Mouse (Mus musculus) spleen, adult 2 months (tissue): ENCODE measurements around the gene Ank2. TPM values are rescaled to one million over a fixed set of nuclear protein-coding genes. Genes with fewer than 3 reads are reported as not detected.

Experiments
- DNase-seq, 2 experiments: peaks; one replicate each; pipeline versions ENCODE4 v3.0.0 to v3.0.0-alpha.2; 2012 to 2021; ENCODE audit warnings: low spot score in 2 of 2, low read depth in 1 of 2
- H3K27ac ChIP-seq: fragments of 200-500 bp; 2 replicates; pipeline ENCODE4 v1.5.1; 2012; ENCODE audit warnings: low read length, inconsistent platforms; ENCODE audit not compliant: insufficient read depth
- H3K27me3 ChIP-seq: fragments of 200-500 bp; 2 replicates; pipeline ENCODE4 v1.6.1; 2012; ENCODE audit warnings: mild to moderate bottlenecking, moderate library complexity, low read length, inconsistent platforms; ENCODE audit not compliant: control insufficient read depth, insufficient read depth
- H3K36me3 ChIP-seq: fragments of 200-500 bp; 2 replicates; pipeline ENCODE4 v1.6.1; 2012; ENCODE audit warnings: mild to moderate bottlenecking, low read length, inconsistent platforms; ENCODE audit not compliant: control insufficient read depth, insufficient read depth
- H3K4me1 ChIP-seq: fragments of 200-500 bp; 2 replicates; pipeline ENCODE4 v1.6.1; 2011; ENCODE audit warnings: inconsistent platforms; ENCODE audit not compliant: control insufficient read depth, insufficient read depth, insufficient read length
- H3K4me3 ChIP-seq: fragments of 200-500 bp; 2 replicates; pipeline ENCODE4 v1.5.1; 2011; ENCODE audit warnings: mild to moderate bottlenecking, inconsistent platforms; ENCODE audit not compliant: insufficient read depth, insufficient read length; ENCODE audit errors: extremely low read depth
- CTCF ChIP-seq: fragments of 200-500 bp; IDR thresholded peaks from 2 replicates; pipeline ENCODE4 v1.5.1; 2011; ENCODE audit warnings: mild to moderate bottlenecking, inconsistent platforms; ENCODE audit not compliant: insufficient read depth, insufficient read length, insufficient replicate concordance; ENCODE audit errors: extremely low read depth
- POLR2A ChIP-seq: fragments of 200-500 bp; IDR thresholded peaks from 2 replicates; pipeline ENCODE4 v1.6.1; 2011; ENCODE audit warnings: low read depth, low read length, inconsistent platforms
- WGBS: fragments of 180-500 bp; shearing (Covaris S2); methylation state at CpG from one replicate; pipeline ENCODE4 v1.1.7; 2018; 5-methylcytosine and 5-hydroxymethylcytosine counted together
- polyA plus RNA-seq: library from polyadenylated mRNA; depleted of rRNA; stranded (reverse); fragments of >200 nt; gene quantifications from 2 replicates; pipeline ENCODE4 v1.2.3, GENCODE M21; 2012

Ank2 gene
- polyA plus RNA-seq, 1 experiment, result 2.1 TPM

DNA sequence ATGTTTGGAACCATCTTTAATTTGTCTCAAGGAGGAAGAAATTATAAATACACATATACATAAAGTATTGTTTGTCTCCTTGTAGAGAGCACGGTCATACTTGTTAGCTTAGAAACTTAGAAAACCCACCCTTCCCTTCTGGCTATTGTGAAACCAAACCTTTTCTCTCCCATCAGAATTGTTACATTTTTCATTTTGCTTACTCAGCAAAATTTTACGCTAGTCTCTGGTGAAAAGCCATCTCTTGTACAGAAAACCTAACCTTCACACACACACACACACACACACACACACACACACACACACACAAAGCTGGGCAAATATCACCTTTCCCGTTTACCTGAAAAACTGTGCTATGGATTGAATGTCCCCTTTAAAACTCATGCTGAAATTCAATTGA lies 217.8 kb downstream of the Ank2 start:
- no peaks in the 10 kb centered on the region for H3K4me1 ChIP-seq
- WGBS, result 94% methylated on average over 3 of the region's 3 CpGs
- no peak for TF ChIP-seq CTCF
- no peak for TF ChIP-seq POLR2A
- no peak overlapping the region for H3K4me3 ChIP-seq
- DNase-seq, result no peak
- no peaks in the 10 kb centered on the region for H3K36me3 ChIP-seq
- no peak overlapping the region for H3K27ac ChIP-seq
- H3K27me3 ChIP-seq, result no peaks in the 10 kb centered on the region

DNA sequence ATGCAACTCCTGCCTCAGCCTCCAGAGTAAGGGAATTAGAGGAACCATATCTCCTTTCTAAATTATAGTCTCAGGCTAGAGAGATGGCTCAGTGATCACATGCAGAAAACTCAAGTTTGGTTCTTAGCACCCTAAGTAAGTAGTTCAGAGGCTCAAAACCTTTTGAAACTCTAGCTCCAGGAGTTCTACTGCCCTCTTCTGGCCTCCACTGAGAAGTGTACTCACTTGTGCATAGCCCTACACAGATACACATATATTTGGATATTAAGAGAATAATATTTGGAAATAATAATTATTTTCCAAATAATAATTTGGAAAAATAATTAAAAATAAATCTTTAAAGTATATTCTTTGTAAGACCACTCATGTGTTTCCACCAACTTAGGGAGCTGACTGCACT lies 218.8 kb downstream of the Ank2 start:
- Histone ChIP-seq H3K4me3 (no peak overlapping the region), H3K27ac (no peak overlapping the region), H3K27me3 (no peaks in the 10 kb centered on the region), H3K4me1 (no peaks in the 10 kb centered on the region), H3K36me3 (no peaks in the 10 kb centered on the region)
- TF ChIP-seq POLR2A (no peak), CTCF (no peak)
- no peak for DNase-seq

- WGBS, result 85% methylated on average over 6 of the region's 6 CpGs
- no peak for DNase-seq
- no peak overlapping the region for H3K27ac ChIP-seq
- TF ChIP-seq POLR2A (no peak), CTCF (no peak)
- H3K36me3 ChIP-seq, result no peaks in the 10 kb centered on the region
- H3K4me3 ChIP-seq, result no peak overlapping the region
- no peaks in the 10 kb centered on the region for H3K4me1 ChIP-seq
- no peaks in the 10 kb centered on the region for H3K27me3 ChIP-seq
Observed at GRCm38 (mm10) chr3:127275953-127276352, 223.2 kb downstream of the Ank2 start.

DNA sequence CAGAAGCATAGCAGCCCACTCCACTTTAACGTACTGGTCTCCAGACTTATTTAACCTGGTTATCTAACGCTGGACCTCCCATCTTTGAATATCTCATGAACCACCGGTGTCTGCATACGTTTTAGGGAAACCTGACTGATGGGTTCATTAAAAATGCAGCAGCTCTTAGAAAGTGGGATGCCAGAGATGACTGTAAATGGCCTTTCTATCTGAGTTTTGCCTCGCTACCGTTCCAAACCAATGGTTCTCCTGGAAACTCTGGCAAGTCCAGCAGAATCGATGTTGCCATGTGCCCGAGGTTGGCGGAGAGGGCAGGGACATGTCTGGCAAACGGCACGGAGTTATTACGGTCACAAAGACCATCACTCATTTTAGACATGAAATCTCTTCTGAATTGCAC lies 226.3 kb downstream of the Ank2 start:
- H3K36me3 ChIP-seq, result no peaks in the 10 kb centered on the region
- no peak overlapping the region for H3K27ac ChIP-seq
- no peaks in the 10 kb centered on the region for H3K4me1 ChIP-seq
- H3K4me3 ChIP-seq, result no peak overlapping the region
- no peak for TF ChIP-seq POLR2A
- TF ChIP-seq CTCF, result no peak
- 89% methylated on average over 12 of the region's 12 CpGs for WGBS
- H3K27me3 ChIP-seq, result no peaks in the 10 kb centered on the region
- no peak for DNase-seq

DNA sequence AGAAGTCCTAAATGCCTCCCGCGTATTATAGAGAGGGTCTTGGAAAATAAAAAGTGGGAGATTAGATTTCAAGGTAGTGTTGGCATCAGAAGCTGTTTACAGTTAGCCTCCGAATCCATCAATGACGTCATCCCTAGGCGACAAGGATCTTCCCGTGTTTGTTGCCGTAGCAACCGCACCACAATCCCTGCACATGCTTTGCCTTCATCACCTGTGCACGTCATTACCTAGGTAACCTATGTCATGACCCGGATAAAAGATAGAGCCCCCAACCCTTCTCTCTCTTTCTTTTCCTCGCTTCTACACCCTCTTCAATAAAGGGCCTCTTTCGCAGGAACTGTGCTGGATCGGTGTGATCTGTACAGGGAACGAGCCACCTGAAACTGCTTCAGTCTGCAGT lies 229.5 kb downstream of the Ank2 start:
- 93% methylated on average over 14 of the region's 14 CpGs for WGBS
- no peak for TF ChIP-seq CTCF
- TF ChIP-seq POLR2A, result no peak
- no peak overlapping the region for H3K27ac ChIP-seq
- DNase-seq, result no peak
- H3K36me3 ChIP-seq, result no peaks in the 10 kb centered on the region
- H3K4me3 ChIP-seq, result no peak overlapping the region
- H3K4me1 ChIP-seq, result no peaks in the 10 kb centered on the region
- H3K27me3 ChIP-seq, result no peaks in the 10 kb centered on the region

DNA sequence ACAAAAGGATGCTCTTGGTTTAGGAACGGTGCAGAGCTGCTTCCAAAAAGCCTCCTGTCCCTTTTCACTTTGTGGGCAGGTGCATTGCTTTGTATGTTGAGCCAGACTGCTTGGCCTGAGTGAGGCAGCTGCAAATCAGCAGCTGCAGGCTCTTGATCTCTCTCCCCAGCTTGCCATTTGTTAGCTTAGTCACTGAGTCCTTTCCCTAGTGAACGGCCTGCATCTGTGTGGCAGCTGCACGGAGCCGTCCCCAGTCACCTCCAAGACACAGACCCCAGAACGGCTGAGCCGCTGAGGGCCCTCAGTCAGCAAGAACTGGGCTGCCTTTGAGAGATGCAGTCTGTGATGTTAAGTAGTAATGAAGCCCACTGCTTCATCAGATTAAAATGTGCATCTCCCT lies 231.3 kb downstream of the Ank2 start:
- Histone ChIP-seq H3K36me3 (no peaks in the 10 kb centered on the region), H3K27me3 (no peaks in the 10 kb centered on the region), H3K4me1 (no peaks in the 10 kb centered on the region), H3K4me3 (no peak overlapping the region), H3K27ac (no peak overlapping the region)
- DNase-seq, result no peak
- TF ChIP-seq POLR2A (no peak), CTCF (no peak)
- 85% methylated on average over 6 of the region's 6 CpGs for WGBS

DNA sequence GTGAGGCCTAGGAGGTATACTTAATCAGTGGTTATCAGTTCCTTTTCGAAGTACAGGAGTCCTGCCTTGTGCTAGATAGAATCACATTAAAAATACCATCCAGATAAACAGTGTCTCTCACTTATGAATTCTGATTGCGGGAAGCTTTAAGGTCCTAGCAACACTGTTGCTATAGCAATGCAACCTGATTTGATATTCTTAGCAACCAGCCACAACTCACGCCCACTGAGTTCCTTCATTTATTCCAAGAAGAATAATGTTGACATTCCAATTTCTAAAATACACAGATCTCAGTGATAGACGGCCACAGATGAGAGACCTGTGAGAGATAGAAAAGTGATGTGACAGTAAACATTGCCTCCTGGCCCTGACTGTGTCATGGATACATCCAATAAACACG lies 233.4 kb downstream of the Ank2 start:
- no peaks in the 10 kb centered on the region for H3K4me1 ChIP-seq
- no peak for TF ChIP-seq CTCF
- TF ChIP-seq POLR2A, result no peak
- no peak for DNase-seq
- H3K4me3 ChIP-seq, result no peak overlapping the region
- H3K27me3 ChIP-seq, result no peaks in the 10 kb centered on the region
- H3K27ac ChIP-seq, result no peak overlapping the region
- WGBS, result 87% methylated on average over 5 of the region's 5 CpGs
- no peaks in the 10 kb centered on the region for H3K36me3 ChIP-seq

GRCm38 (mm10) chr3:127265182-127265581 lies 234.0 kb downstream of the Ank2 start:
- H3K4me1 ChIP-seq, result no peaks in the 10 kb centered on the region
- no peak for TF ChIP-seq CTCF

More at GRCm38 (mm10) chr3:127265182-127265581, 234.0 kb downstream of the Ank2 start:
- H3K4me3 ChIP-seq, result no peak overlapping the region
- no peak for DNase-seq
- H3K36me3 ChIP-seq, result no peaks in the 10 kb centered on the region
- H3K27ac ChIP-seq, result no peak overlapping the region
- H3K27me3 ChIP-seq, result no peaks in the 10 kb centered on the region
- 70% methylated on average over 3 of the region's 3 CpGs for WGBS
